Mouse (Mus musculus): ENCODE data around the gene Cacna1c.

Gene Cacna1c

DNA sequence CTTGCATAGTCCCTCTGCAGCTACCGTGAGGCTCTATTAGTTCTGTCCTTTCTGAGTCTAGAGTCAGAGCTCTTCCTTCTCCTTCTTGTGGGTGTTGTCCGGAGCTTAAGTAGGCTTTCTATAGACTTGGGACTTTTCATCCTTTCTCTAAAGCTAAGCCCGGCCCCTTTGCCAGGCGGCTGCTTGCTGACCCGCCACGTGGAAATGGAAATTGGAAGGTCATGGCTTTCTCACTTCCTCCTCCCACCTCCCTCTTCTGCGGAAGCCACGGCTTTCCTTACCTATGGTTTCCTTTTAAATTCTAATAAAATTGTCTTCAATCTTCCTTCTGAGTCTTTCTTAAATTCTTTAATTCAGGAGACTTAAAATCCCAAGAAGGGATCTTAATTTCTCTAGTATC is 148.9 kb downstream of the Cacna1c start:
- DNase-seq: no peak

DNA sequence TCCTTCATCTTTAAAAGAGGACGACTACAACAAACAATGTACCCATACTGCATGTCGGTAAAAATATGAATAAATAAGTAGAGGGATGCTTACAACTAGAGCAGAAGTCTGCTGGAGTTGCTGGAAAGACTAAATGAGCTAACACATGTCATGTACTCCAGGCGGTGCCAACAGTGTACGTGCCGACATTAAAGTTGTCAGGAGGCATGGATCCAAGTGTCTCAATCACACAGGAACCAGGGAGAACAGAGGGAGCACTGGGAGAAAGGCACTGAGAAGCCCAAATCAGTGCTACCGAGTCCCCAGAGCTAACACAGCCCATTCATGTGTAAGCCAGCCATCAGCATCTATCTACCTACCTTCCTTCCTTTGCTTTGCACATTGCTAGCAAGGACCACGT is 150.7 kb downstream of the Cacna1c start:
- no peak for DNase-seq

- no peak for DNase-seq
Observed at GRCm38 (mm10) chr6:119044148-119044547, 152.1 kb downstream of the Cacna1c start.

GRCm38 (mm10) chr6:119042803-119043202 is 153.4 kb downstream of the Cacna1c start:
- DNase-seq: no peak

DNA sequence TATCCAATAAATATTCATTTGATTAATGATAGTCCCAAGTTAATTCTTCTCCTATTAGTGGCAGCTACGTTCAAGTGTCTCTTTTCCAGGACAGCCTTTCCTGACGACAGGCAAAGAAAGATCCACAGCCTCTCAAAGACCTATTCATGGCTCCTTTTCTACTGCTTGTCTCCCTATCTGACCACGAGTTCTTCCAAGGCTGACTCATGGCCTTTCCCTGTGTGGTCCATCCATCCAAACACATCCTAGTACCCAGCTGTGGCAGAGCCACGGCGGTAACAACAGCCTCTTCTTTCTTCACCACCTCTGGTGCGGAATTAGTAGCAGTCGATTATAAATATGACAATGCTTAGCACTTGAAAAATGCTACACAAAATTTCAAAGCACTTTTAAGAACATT is 155.3 kb downstream of the Cacna1c start:
- no peak for DNase-seq

DNA sequence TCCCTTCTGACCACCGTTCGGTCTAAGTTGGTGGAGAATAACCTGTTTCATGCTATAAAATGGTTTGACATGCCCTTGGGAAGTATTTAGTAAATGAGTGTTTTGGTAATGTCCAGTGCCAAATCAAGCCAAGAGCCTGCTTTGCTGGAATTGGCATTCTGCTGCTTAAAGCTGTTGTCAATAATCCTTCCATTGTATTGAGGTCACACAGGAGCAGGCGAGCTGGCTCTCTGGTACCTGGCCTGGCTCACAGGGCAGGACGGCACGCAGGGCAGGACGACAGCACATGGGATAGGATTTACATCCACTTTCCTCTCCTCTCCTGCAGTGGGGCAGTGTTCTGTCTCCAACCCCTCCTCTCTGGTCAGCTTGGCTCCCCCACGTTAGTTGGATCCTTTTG is 156.4 kb downstream of the Cacna1c start:
- DNase-seq: no peak

- no peak for DNase-seq
Observed at GRCm38 (mm10) chr6:119039293-119039692, 156.9 kb downstream of the Cacna1c start.

GRCm38 (mm10) chr6:119037815-119038214 is 158.4 kb downstream of the Cacna1c start:
- peak; percentile 57 for DNase-seq

DNA sequence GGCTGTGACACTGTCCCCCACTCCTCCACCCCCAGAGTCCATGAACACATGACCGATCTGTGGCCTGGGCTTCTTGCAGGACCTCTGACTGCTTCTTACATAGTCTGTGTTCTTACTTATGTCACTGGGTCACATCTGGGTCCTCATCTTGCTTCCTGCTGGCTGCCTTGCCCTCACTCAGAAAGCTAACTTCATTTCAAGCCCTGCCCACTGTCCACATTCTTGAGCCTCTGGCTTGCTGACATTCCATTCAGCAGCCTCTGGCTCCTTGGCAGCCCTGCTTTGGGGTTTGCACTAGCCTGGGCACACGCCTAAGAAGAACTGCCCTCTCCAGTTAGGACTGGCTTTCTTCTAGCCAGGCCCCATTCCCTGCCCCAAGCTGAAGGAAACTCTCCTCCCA is 159.2 kb downstream of the Cacna1c start:
- DNase-seq: peak; percentile 18

DNA sequence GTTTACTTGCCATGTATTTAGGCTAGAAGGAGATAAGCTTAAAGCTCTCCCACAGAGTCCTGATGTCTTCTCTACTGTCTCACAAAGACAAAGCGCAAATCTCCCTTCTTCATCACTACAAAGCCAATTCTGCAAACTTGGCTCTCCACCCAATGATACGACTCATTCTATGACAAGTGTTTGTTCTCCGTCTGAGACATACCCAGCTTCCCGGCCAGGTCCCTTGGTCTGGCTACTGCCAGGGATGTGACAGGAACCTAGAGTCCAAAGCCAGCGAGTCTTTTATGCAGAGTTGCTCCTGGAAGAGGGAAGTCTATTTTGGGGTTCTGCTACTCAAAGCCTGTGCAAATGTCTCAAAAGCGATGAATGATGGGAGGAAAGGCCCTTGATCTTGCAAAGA is 160.9 kb downstream of the Cacna1c start:
- DNase-seq: no peak

DNA sequence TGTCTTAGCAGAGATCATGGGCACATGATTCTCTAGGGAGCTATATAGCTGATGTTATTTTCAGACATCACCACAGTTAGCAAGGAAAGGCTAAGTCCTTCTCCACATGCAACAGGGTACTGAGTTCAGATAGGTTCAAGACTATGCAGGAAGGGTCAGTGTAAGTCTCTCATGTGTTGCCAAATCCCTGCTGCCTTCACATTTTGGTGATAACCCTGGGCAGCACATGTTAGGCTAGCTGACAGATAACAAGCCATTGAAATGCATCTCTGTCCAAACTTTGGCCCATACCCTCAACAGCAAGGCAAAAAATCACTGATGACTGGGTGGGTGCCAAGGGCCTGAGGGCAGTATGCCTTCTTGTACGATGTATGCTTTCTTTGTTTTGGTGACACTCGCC is 161.3 kb downstream of the Cacna1c start:
- DNase-seq: no peak

GRCm38 (mm10) chr6:119027880-119028279 is 168.3 kb downstream of the Cacna1c start:
- DNase-seq: no peak

- DNase-seq: no peak
Observed at GRCm38 (mm10) chr6:119022850-119023249, 173.4 kb downstream of the Cacna1c start.

DNA sequence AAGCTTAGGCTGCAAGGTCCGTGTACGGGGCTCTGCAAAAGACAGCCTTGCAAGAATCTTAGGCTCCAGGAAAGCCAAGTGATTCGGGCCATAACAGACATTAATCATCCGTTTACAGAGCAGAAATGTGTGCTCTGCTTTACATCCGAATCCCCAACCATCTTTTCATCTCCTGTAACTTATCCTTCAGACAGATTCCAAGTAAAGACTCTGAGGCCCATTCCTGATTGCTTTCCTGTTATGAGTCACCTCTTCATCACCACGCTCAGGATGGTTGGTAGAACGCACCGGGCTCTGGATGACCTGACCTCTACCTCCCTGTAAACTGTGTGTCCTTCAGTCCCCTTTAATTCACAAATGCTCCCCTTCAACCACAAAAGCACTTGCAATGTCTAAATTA is 175.0 kb downstream of the Cacna1c start:
- no peak for DNase-seq

DNA sequence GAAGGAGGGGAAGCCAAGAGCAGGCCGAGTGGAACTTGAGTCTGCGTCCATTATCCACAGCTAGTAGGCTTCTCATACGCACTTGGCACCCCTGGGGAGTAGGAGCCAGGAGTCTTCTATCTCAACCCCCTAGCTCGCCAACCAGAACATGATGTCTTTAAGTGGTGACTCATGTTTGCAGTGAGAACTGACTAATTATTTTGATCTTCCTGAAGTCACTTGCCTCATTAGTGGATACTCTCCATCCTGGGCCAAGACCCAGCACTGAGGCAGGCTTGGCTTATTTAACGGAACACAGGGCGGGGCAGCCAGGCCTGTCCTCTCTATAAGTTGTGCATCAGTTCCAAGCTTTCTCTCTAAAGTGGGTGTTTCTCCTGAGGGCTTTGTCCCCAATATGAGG is 177.3 kb downstream of the Cacna1c start:
- DNase-seq: no peak

DNA sequence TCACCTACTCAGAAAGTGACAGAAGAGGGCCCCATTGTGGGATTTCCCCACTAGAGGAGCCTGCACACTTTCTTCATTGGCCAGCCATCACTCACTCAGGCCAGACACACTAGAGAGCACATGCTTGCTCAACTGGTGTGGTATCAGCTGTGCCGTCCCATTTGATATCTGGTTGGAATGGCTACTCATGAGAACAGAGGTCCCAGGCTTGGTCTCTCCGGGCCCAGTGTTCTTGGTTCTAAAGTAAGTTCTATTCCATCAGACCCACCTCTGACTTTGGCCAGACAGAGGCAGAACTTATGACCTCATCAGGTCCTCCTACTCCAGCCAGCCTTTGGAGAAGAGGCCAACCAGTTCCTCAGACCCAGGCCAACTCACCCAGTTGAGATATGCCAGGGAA is 178.0 kb downstream of the Cacna1c start:
- no peak for DNase-seq

DNA sequence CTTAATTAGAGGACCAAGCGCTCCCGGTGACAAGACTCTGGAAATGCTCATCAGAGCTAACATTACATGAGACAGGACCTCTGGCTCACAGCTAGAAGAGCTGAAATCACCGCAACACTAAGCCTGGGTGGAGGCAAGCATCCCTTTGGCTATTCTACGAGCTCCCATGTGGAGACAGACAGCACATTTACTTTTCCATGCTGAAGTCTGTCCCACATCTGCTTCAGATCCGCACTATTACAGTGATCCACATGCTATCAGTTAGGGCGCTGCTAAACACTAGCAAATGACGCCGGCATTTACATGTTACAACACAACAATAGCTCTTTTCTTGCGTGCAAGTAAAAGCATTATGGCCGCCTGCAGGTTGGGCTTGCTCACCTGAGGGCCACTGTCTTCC is 178.7 kb downstream of the Cacna1c start:
- DNase-seq: no peak

GRCm38 (mm10) chr6:119015346-119015745 is 180.9 kb downstream of the Cacna1c start:
- no peak for DNase-seq

DNA sequence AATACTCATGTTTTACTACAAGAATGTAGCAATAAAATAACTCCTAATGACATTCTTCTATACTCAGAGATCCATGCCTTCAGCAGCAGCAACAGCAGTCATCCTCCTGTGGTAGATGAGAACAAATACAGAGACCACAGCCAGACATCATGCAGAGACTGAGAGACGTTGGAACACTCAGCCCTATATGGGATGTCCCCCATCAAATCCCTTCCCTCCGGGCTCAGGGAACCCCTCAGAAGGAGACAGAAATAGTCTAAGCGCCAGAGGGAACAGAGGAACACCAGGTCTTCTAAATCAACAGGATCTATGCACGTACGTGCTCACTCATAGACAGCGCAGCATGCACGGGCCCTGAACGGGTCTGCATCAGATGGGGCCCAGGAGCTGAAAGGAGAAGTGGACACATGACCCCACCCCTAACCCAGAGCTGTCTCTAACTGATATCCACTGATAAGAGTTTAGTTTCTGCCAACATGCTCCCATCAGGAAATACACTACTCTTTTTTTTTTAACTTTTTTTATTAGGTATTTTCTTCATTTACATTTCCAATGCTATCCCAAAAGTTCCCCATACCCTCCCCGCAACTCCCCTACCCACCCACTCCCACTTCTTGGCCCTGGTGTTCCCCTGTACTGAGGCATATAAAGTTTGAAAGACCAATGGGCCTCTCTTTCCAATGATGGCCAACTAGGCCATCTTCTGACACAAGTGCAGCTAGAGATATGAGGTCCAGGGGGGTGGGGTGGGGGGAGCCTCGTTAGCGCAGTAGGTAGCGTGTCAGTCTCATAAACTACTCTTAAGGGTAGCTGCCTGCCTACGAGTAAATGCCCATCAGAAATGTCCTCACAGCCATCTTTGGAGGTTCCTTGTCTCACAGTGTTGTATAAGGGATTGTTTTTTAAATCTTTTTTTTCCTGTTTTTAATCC is 182.8 kb downstream of the Cacna1c start:
- no peak for DNase-seq

GRCm38 (mm10) chr6:119010875-119011274 is 185.3 kb downstream of the Cacna1c start:
- no peak for DNase-seq

- no peak for DNase-seq
Observed at GRCm38 (mm10) chr6:119009526-119009925, 186.7 kb downstream of the Cacna1c start.

DNA sequence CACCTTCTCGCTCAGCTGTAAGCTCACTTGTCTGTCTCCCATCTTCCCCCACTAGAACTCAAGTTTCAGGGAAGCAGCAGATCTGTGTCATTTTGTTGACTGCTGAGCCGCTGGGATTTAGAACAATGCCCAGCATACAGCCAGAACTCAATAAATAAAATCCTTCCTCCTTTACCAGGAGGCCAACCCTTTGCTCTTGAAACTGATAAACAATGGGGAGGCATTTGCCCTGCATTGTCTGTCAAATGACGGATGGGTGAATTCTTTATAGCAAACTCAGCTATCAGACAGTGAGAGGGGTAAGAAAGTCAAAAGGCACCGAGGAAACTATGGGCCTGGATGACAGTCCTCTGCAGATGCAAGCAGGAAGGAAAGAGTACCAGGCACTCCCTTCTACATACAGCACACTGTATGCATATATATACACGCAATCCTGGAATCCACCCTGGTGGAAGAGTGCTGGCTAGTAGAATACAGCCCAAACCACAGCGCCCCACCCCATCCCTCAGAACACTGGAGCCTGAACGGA is 187.5 kb downstream of the Cacna1c start:
- no peak for DNase-seq

DNA sequence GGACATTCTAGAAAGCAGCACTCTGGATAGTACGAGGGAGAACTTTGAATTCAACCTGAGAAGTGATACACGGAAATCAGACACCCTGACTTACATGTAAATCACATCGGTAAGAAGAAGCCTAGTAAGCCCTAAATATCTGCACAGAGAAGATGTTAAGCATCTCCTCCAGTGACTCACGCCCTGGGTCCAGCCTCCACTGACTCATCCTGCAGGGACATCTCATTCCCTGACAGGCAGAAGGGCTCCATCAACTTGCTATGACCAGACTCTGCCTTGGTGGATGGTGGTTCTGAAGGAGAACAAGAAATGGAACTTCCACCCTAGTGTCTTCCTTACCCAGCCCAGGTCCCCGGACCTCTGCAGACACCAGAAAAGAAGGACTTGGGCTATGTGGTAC is 191.6 kb downstream of the Cacna1c start:
- no peak for DNase-seq

DNA sequence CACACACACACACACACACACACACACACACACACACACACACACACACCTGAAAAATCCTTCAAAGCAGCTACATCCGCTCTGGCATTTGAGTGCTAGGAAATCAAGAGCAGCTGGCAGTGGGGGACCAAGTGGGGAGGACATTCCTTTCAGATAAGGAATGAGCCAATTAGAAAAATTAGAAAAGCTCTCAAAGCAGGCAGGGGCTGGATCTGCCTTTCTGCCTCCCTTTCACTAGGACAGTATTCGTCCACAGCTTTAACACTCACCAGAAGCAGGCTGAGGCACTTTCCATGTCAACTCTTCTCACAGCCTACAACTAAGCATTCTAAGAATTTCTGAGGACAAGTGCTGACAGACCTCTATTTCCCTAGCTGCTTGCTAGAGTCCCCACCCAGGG is 194.8 kb downstream of the Cacna1c start:
- no peak for DNase-seq

- DNase-seq: no peak
Observed at GRCm38 (mm10) chr6:119000255-119000654, 196.0 kb downstream of the Cacna1c start.

Data from kidney, postnatal 10 days (tissue).